Mouse (Mus musculus) cerebellum, postnatal 10 days (tissue): ENCODE measurements at regions not wholly inside any gene's neighbourhood (a gene's known extent, or its start where the extent isn't known, plus 50 kb on each side); places are given as distances from the start of the nearest gene placed in this dataset.

Source experiments
- DNase-seq, 2 experiments: peaks; one replicate each; pipeline ENCODE4 v3.0.0; 2021; ENCODE audit warnings: mixed read lengths in 2 of 2

- DNase-seq = no peak
These were observed 178.0 kb upstream of the Marcks start for GRCm38 (mm10) chr10:37316701-37317100.

- DNase-seq = no peak
These were observed 177.1 kb upstream of the Marcks start for GRCm38 (mm10) chr10:37315804-37316203.

GRCm38 (mm10) chr10:37314746-37315430, 176.2 kb upstream of the Marcks start:
- DNase-seq = peak; percentile 82 to 93

GRCm38 (mm10) chr10:37313461-37313860, 174.7 kb upstream of the Marcks start:
- no peak for DNase-seq

GRCm38 (mm10) chr10:37310266-37310945, 171.7 kb upstream of the Marcks start:
- no peak for DNase-seq

- DNase-seq = no peak
These were observed 165.9 kb upstream of the Marcks start for GRCm38 (mm10) chr10:37304656-37305055.

- no peak for DNase-seq
These were observed 161.6 kb upstream of the Marcks start for GRCm38 (mm10) chr10:37300181-37300889.

- peak; percentile 16 to 23 for DNase-seq
These were observed 160.1 kb upstream of the Marcks start for GRCm38 (mm10) chr10:37298689-37299421.

- DNase-seq = no peak
These were observed 155.5 kb upstream of the Marcks start for GRCm38 (mm10) chr10:37294231-37294630.

- no peak for DNase-seq
These were observed 154.6 kb upstream of the Marcks start for GRCm38 (mm10) chr10:37293292-37293691.

GRCm38 (mm10) chr10:37291639-37292495, 153.1 kb upstream of the Marcks start:
- no peak for DNase-seq

- DNase-seq = no peak
These were observed 151.4 kb upstream of the Marcks start for GRCm38 (mm10) chr10:37289964-37290704.

- no peak for DNase-seq
These were observed 147.6 kb upstream of the Marcks start for GRCm38 (mm10) chr10:37286305-37286704.

GRCm38 (mm10) chr10:37282951-37283350, 144.2 kb upstream of the Marcks start:
- DNase-seq = no peak

GRCm38 (mm10) chr10:37280823-37281222, 142.1 kb upstream of the Marcks start:
- DNase-seq = no peak

GRCm38 (mm10) chr10:37280150-37280820, 141.6 kb upstream of the Marcks start:
- DNase-seq = no peak

- no peak for DNase-seq
These were observed 140.6 kb upstream of the Marcks start for GRCm38 (mm10) chr10:37279316-37279715.

- DNase-seq = no peak
These were observed 137.1 kb upstream of the Marcks start for GRCm38 (mm10) chr10:37275857-37276256.

GRCm38 (mm10) chr10:37275271-37275670, 136.6 kb upstream of the Marcks start:
- peak; percentile 13 to 20 for DNase-seq

- DNase-seq = no peak
These were observed 133.2 kb upstream of the Marcks start for GRCm38 (mm10) chr10:37271967-37272366.
